In the genomic region with DNA sequence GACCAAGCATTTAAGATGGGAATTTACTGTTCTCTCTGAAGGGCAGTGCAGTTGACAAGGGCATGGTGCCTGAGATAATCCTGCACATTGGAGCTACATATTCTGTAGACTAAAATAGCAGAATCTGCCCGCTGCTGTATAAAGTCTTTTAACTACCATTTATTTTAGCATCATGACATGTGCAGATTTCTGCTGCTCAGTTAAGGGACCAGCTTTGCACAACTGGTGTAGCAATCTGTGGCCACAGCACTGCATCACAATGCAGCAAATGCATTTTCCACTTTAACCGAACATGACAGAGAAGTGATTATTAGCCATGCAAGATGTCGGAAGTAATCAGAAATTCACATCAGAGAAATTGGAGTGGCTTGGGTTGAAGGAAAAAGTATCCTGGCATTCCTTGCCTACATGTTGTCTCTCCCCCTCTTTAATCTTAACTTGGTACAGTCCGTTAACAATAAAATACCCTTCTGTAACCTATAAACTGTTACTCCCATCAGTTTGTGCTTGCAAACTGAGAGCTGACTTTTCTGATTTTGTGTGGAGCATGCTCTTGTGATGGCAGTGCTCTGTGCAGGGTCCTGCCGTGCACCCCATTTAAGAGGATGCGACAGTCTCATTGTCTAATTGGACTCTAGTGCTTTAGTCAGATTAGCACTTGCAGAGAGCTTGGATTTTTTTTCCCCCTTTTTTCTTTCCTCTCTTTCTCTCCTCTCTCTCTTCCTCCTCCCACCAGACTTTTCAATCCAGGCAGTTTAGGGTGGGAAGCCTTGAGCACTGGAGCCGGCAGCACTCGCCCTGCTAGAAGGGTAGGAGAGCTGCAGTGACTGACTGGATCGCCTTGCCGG, we compare ENCODE assay signal across 8 mouse cellular contexts. TPM values are rescaled to one million over a fixed set of nuclear protein-coding genes. Genes with fewer than 3 reads are reported as not detected.
DNase-seq lines count a peak whose midpoint lies in the region; ATAC-seq and TF ChIP-seq lines count a peak whose summit lies in the region.

No protein-coding gene starts in this region.

- ATAC-seq in kidney, postnatal 0 days (replicated peaks; ENCODE audit: low FRiP score, low read depth): no peak
- peak; percentile 77 for ATAC-seq in forebrain, embryonic 16.5 days
- ATAC-seq in midbrain, postnatal 0 days (ENCODE audit: low FRiP score): peak; percentile 74
- ATAC-seq in erythroid progenitor cell, adult 5-6 weeks (replicated peaks; ENCODE audit: low FRiP score, poor library complexity, severe bottlenecking): no peak

- H3K27me3 ChIP-seq in kidney, postnatal 0 days (ENCODE audit: insufficient read depth, low read length): no peaks in the 10 kb centered on the region
- no peaks in the 10 kb centered on the region for H3K27me3 ChIP-seq in forebrain, embryonic 16.5 days (replicated peaks; ENCODE audit: control insufficient read depth, insufficient read depth, low read length)
- H3K27me3 ChIP-seq in midbrain, postnatal 0 days (ENCODE audit: insufficient read depth, low read length): no peaks in the 10 kb centered on the region

- H3K9ac ChIP-seq in kidney, postnatal 0 days (ENCODE audit: low read depth, low read length): no peak overlapping the region
- H3K9ac ChIP-seq in forebrain, embryonic 16.5 days (replicated peaks; ENCODE audit: low read depth, low read length): peak overlapping the region; percentile 55
- peak overlapping the region; percentile 55 for H3K9ac ChIP-seq in midbrain, postnatal 0 days (replicated peaks; ENCODE audit: low read length, poor library complexity, severe bottlenecking)

- H3K4me2 ChIP-seq in kidney, postnatal 0 days (ENCODE audit: low read length): peak overlapping the region; percentile 38
- peak overlapping the region; percentile 50 for H3K4me2 ChIP-seq in forebrain, embryonic 16.5 days (ENCODE audit: low read length)
- H3K4me2 ChIP-seq in midbrain, postnatal 0 days (ENCODE audit: low read depth, low read length, poor library complexity, severe bottlenecking): peak overlapping the region; percentile 54

- no peaks in the 10 kb centered on the region for H3K36me3 ChIP-seq in kidney, postnatal 0 days (ENCODE audit: insufficient read depth, low read length)
- no peaks in the 10 kb centered on the region for H3K36me3 ChIP-seq in forebrain, embryonic 16.5 days (ENCODE audit: control insufficient read depth, insufficient read depth)
- no peaks in the 10 kb centered on the region for H3K36me3 ChIP-seq in midbrain, postnatal 0 days (ENCODE audit: insufficient read depth, low read length)

- H3K4me3 ChIP-seq in kidney, postnatal 0 days (replicated peaks; ENCODE audit: low read depth, low read length): 0 out of 2 replicates have a peak overlapping the region, but pooled peaks have one; percentile 1
- H3K4me3 ChIP-seq in forebrain, embryonic 16.5 days (replicated peaks; ENCODE audit: low read length): peak overlapping the region; percentile 46
- peak overlapping the region; percentile 68 for H3K4me3 ChIP-seq in layer of hippocampus, adult 2 months
- H3K4me3 ChIP-seq in midbrain, postnatal 0 days (ENCODE audit: low read depth, low read length): peak overlapping the region; percentile 47

- no peak for TF ChIP-seq CTCF in kidney, postnatal 0 days (IDR thresholded peaks at IDR 0.05; ENCODE audit: low read depth)
- no peak for TF ChIP-seq CTCF in layer of hippocampus, adult 2 months (conservative IDR thresholded peaks at IDR 0.05)
- TF ChIP-seq CTCF in midbrain, postnatal 0 days (IDR thresholded peaks at IDR 0.05): no peak

- 0 out of 2 replicates have a peak, but pooled peaks cover 7% of the 10 kb centered on the region for H3K4me1 ChIP-seq in kidney, postnatal 0 days (replicated peaks; ENCODE audit: insufficient read depth, low read length)
- H3K4me1 ChIP-seq in forebrain, embryonic 16.5 days (replicated peaks; ENCODE audit: control insufficient read depth, insufficient read depth, low read length): peaks cover 20% of the 10 kb centered on the region
- H3K4me1 ChIP-seq in midbrain, postnatal 0 days (ENCODE audit: insufficient read depth, low read length): peaks cover 6% of the 10 kb centered on the region

- DNase-seq in kidney, postnatal 0 days (ENCODE audit: low spot score): peak; percentile 53
- no peak for DNase-seq in kidney, postnatal 10 days
- DNase-seq in layer of hippocampus, adult 2 months (ENCODE audit: low spot score in 2 of 2): peak; percentile 29 to 44
- peak; percentile 67 for DNase-seq in midbrain, postnatal 0 days (ENCODE audit: low spot score)
- DNase-seq in gastrocnemius, adult 18-20 months (ENCODE audit: low spot score): no peak
- DNase-seq in lung, postnatal 4 days: no peak

- H3K9me3 ChIP-seq in kidney, postnatal 0 days (replicated peaks; ENCODE audit: low read length): no peaks in the 10 kb centered on the region
- H3K9me3 ChIP-seq in forebrain, embryonic 16.5 days (ENCODE audit: control insufficient read depth, low read length): no peaks in the 10 kb centered on the region
- no peaks in the 10 kb centered on the region for H3K9me3 ChIP-seq in midbrain, postnatal 0 days (ENCODE audit: low read length)

- 30% methylated on average over 10 of the region's 10 CpGs for WGBS in kidney, postnatal 0 days
- WGBS in forebrain, embryonic 16.5 days: 20% methylated on average over 10 of the region's 10 CpGs
- WGBS in midbrain, postnatal 0 days: 13% methylated on average over 10 of the region's 10 CpGs

- no peak overlapping the region for H3K27ac ChIP-seq in kidney, postnatal 0 days
- H3K27ac ChIP-seq in forebrain, embryonic 16.5 days (ENCODE audit: low read length): peak overlapping the region; percentile 60
- H3K27ac ChIP-seq in layer of hippocampus, adult 2 months: peak overlapping the region; percentile 93
- H3K27ac ChIP-seq in midbrain, postnatal 0 days (ENCODE audit: low read depth, low read length): peak overlapping the region; percentile 76

RNA-seq across cellular contexts. Expression of a gene that starts 52.2 kb away (rescaled TPM):
- polyA plus RNA-seq in kidney, postnatal 0 days (2015; fragmentation: Nextera tagmentation; extraction: Ambion mirVana): 45.0 and 53.6 TPM in 2 replicates
- 63.8 and 66.7 TPM in 2 replicates for polyA plus RNA-seq in forebrain, embryonic 16.5 days (2015; fragmentation: Nextera tagmentation; extraction: Ambion mirVana)
- 10 to 100 TPM; 62.9 to 66.3 TPM for total RNA-seq in layer of hippocampus, adult 2 months (2021)
- 47.9 and 65.3 TPM in 2 replicates for total RNA-seq in midbrain, postnatal 0 days (2014; rRNA removed)
- 38.4 and 39.9 TPM in 2 replicates for polyA plus RNA-seq in midbrain, postnatal 0 days (2015; fragmentation: Nextera tagmentation; extraction: Ambion mirVana)
- 10 to 100 TPM in 1 of 2 experiments, 1 to 10 TPM in 1; 9.9 to 10.3 TPM for total RNA-seq in gastrocnemius, adult 18-20 months (2021)
- total RNA-seq in erythroid progenitor cell, adult 5-6 weeks (2015; ENCODE audit: low replicate concordance): 21.8 and 22.7 TPM in 2 replicates
- 10.3 and 20.4 TPM in 2 replicates for total RNA-seq in erythroid progenitor cell, adult 5-6 weeks (2017; ENCODE audit: low replicate concordance)

Comparison
In these comparisons a context has a peak if more than half of its experiments do, and no peak if none do; other contexts are left out.
1. DNase-seq: peak in kidney, postnatal 0 days (single experiment), layer of hippocampus, adult 2 months (2 of 2) and midbrain, postnatal 0 days (single experiment); none in kidney, postnatal 10 days (single experiment), gastrocnemius, adult 18-20 months (single experiment) and lung, postnatal 4 days (0 of 2).
2. ATAC-seq: peak in forebrain, embryonic 16.5 days (single experiment) and midbrain, postnatal 0 days (single experiment); none in kidney, postnatal 0 days (single experiment) and erythroid progenitor cell, adult 5-6 weeks (single experiment).
3. H3K4me3 ChIP-seq: peak in every context shown above with its lines; median percentile 68 in layer of hippocampus, adult 2 months; 47 in midbrain, postnatal 0 days; 46 in forebrain, embryonic 16.5 days; 1 in kidney, postnatal 0 days.
4. Peak in every context shown above with its lines, with median percentiles within 50 percentile points of each other: H3K4me2 ChIP-seq.